Mouse (Mus musculus) neutrophil, adult 5-6 weeks (primary cell): Measurements from ENCODE around the gene Gls2. TPM values are rescaled to one million over a fixed set of nuclear protein-coding genes. Genes with fewer than 3 reads are reported as not detected.
A peak's percentile ranks its signal among the peaks of the same experiment; 100 is the strongest.

Experiments
- ATAC-seq: fragments of 151-379, 151-347 bp; 2 replicates; pipeline ENCODE4 v1.8.0; 2017; ENCODE audit warnings: mild to moderate bottlenecking, moderate TSS enrichment; ENCODE audit not compliant: insufficient number of reproducible peaks, poor library complexity, low FRiP score, severe bottlenecking; ENCODE audit errors: extremely low read depth
- total RNA-seq: library from RNA; stranded (forward); fragments of 200-1000 nt; gene quantifications from 2 replicates; pipeline ENCODE4 v1.2.3, GENCODE M21; 2017

Gene Gls2
- total RNA-seq, 1 experiment from 2014 or later, result not detected

GRCm38 (mm10) chr10:128225538-128225937, 31.3 kb downstream of the Gls2 start, which contains the start of gene Mip:
Gene Mip, plus strand, starts transcription at chr10:128225838.
- no peak for ATAC-seq

- no peak for ATAC-seq
These were observed 33.3 kb downstream of the Gls2 start for GRCm38 (mm10) chr10:128227592-128227991.

GRCm38 (mm10) chr10:128228009-128228408, 33.8 kb downstream of the Gls2 start:
- no peak for ATAC-seq

- no peak for ATAC-seq
These were observed 36.3 kb downstream of the Gls2 start for GRCm38 (mm10) chr10:128230582-128230981.

GRCm38 (mm10) chr10:128231146-128231545, 36.9 kb downstream of the Gls2 start:
- ATAC-seq, result no peak

GRCm38 (mm10) chr10:128231697-128232419, 37.6 kb downstream of the Gls2 start, which contains the start of gene Timeless:
Gene Timeless, plus strand, starts transcription at chr10:128232065.
- peak; percentile 36 for ATAC-seq

- ATAC-seq, result peak; percentile 66
These were observed 38.2 kb downstream of the Gls2 start for GRCm38 (mm10) chr10:128232420-128232985.

GRCm38 (mm10) chr10:128236321-128236720, 42.1 kb downstream of the Gls2 start:
- no peak for ATAC-seq

GRCm38 (mm10) chr10:128237807-128238480, 43.7 kb downstream of the Gls2 start:
- ATAC-seq, result no peak

GRCm38 (mm10) chr10:128239140-128239539, 44.9 kb downstream of the Gls2 start:
- no peak for ATAC-seq

GRCm38 (mm10) chr10:128240131-128240530, 45.9 kb downstream of the Gls2 start:
- no peak for ATAC-seq

GRCm38 (mm10) chr10:128243252-128243651, 49.0 kb downstream of the Gls2 start:
- ATAC-seq, result no peak

- ATAC-seq, result no peak
These were observed 49.9 kb downstream of the Gls2 start for GRCm38 (mm10) chr10:128244121-128244520.

GRCm38 (mm10) chr10:128247020-128247732, 52.9 kb downstream of the Gls2 start:
- no peak for ATAC-seq

- no peak for ATAC-seq
These were observed 56.3 kb downstream of the Gls2 start for GRCm38 (mm10) chr10:128250565-128250964.

GRCm38 (mm10) chr10:128253677-128254255, 59.5 kb downstream of the Gls2 start, which contains the start of gene Apon:
Gene Apon, plus strand, starts transcription at chr10:128254096.
- ATAC-seq, result no peak

GRCm38 (mm10) chr10:128255925-128256324, 61.7 kb downstream of the Gls2 start:
- ATAC-seq, result no peak

GRCm38 (mm10) chr10:128256328-128256727, 62.1 kb downstream of the Gls2 start:
- no peak for ATAC-seq

GRCm38 (mm10) chr10:128258953-128259352, 64.7 kb downstream of the Gls2 start:
- peak; percentile 84 for ATAC-seq
